Mouse (Mus musculus) CH12.LX (cell line): ENCODE measurements around the gene Golga4. TPM values are rescaled to one million over a fixed set of nuclear protein-coding genes. Genes with fewer than 3 reads are reported as not detected.
A peak's percentile ranks its signal among the peaks of the same experiment; 100 is the strongest.

ENCODE experiments used
- DNase-seq: peaks from one replicate; pipeline ENCODE4 v3.0.0-alpha.2; 2013; ENCODE audit errors: extremely low read depth
- H3K27ac ChIP-seq: 2 replicates; pipeline ENCODE4 v1.5.1; 2012; ENCODE audit warnings: low read depth, mild to moderate bottlenecking, control low read depth, moderate library complexity; ENCODE audit not compliant: insufficient read depth
- H3K27me3 ChIP-seq: replicated peaks from 2 replicates; pipeline ENCODE3; 2012; ENCODE audit warnings: inconsistent platforms
- H3K36me3 ChIP-seq, 2 experiments: replicated peaks in 1 of 2; 2 replicates each; pipeline versions ENCODE3 to v1.6.1; 2012; ENCODE audit warnings: inconsistent platforms in 1 of 2, low read length in 1 of 2, mild to moderate bottlenecking in 1 of 2, mixed read lengths in 1 of 2, moderate library complexity in 1 of 2; ENCODE audit not compliant: control insufficient read depth in 1 of 2, insufficient read depth in 1 of 2
- H3K4me1 ChIP-seq, 2 experiments: 2 replicates each; pipeline ENCODE4 v1.6.1; 2012; ENCODE audit warnings: inconsistent platforms in 1 of 2, moderate library complexity in 1 of 2; ENCODE audit not compliant: insufficient read depth in 2 of 2, control insufficient read depth in 1 of 2
- H3K4me2 ChIP-seq: 2 replicates; pipeline ENCODE4 v1.6.1; 2012; ENCODE audit warnings: low read depth, mild to moderate bottlenecking, control low read depth; ENCODE audit not compliant: poor library complexity, insufficient read depth, severe bottlenecking
- H3K4me3 ChIP-seq, 3 experiments: fragments of 150-350 bp in 1 of 3; sonication (generic) in 1 of 3; replicated peaks in 1 of 3; 2 replicates each; pipeline versions ENCODE3 to v1.5.1; 2011 to 2012; ENCODE audit warnings: low read depth in 2 of 3, low read length in 2 of 3, mild to moderate bottlenecking in 2 of 3, moderate library complexity in 2 of 3, control low read depth in 1 of 3, improper control_type of control experiment in 1 of 3, inconsistent platforms in 1 of 3, mixed read lengths in 1 of 3; ENCODE audit not compliant: poor library complexity in 1 of 3
- H3K79me2 ChIP-seq: replicated peaks from 2 replicates; pipeline ENCODE4 v1.6.1; 2012; ENCODE audit warnings: mild to moderate bottlenecking, moderate library complexity; ENCODE audit not compliant: control insufficient read depth, poor library complexity, insufficient read depth, severe bottlenecking; ENCODE audit errors: extremely low read depth
- H3K9ac ChIP-seq: 2 replicates; pipeline ENCODE4 v1.6.1; 2012; ENCODE audit warnings: low read depth, mild to moderate bottlenecking, control low read depth, moderate library complexity; ENCODE audit not compliant: insufficient read depth
- H3K9me3 ChIP-seq: replicated peaks from 2 replicates; pipeline ENCODE3; 2012; ENCODE audit warnings: low read length, inconsistent platforms, mixed read lengths
- BHLHE40 ChIP-seq: IDR thresholded peaks from 2 replicates; pipeline ENCODE4 v1.6.1; 2011; ENCODE audit warnings: mild to moderate bottlenecking, low read depth, low read length, improper control_type of control experiment
- CTCF ChIP-seq, 2 experiments: IDR thresholded peaks in 1 of 2; conservative IDR thresholded peaks in 1 of 2; 2 replicates each; pipeline ENCODE4 v1.5.1; 2011 to 2012; ENCODE audit warnings: low read depth in 2 of 2, low read length in 2 of 2, improper control_type of control experiment in 1 of 2, inconsistent platforms in 1 of 2, mild to moderate bottlenecking in 1 of 2, moderate library complexity in 1 of 2
- HCFC1 ChIP-seq: IDR thresholded peaks from 2 replicates; pipeline ENCODE4 v1.6.1; 2012; ENCODE audit warnings: low read depth, mild to moderate bottlenecking, inconsistent platforms, low read length, improper control_type of control experiment
- IRF4 ChIP-seq: IDR thresholded peaks from 2 replicates; pipeline ENCODE4 v1.6.1; 2014; ENCODE audit warnings: low read depth, mild to moderate bottlenecking, inconsistent platforms, low read length, improper control_type of control experiment
- KAT2A ChIP-seq: IDR thresholded peaks from 2 replicates; pipeline ENCODE4 v1.6.1; 2012; ENCODE audit warnings: low read length, improper control_type of control experiment, inconsistent platforms; ENCODE audit not compliant: insufficient replicate concordance
- MEF2A ChIP-seq: IDR thresholded peaks from 2 replicates; pipeline ENCODE4 v1.6.1; 2014; ENCODE audit warnings: low read depth, mild to moderate bottlenecking, inconsistent platforms, low read length, improper control_type of control experiment, borderline replicate concordance
- MXI1 ChIP-seq: IDR thresholded peaks from 2 replicates; pipeline ENCODE4 v1.6.1; 2011; ENCODE audit warnings: mild to moderate bottlenecking, low read depth, low read length, improper control_type of control experiment
- NRF1 ChIP-seq: IDR thresholded peaks from 2 replicates; pipeline ENCODE4 v1.6.1; 2014; ENCODE audit warnings: low read depth, mild to moderate bottlenecking, inconsistent platforms, low read length, improper control_type of control experiment, moderate library complexity
- RAD21 ChIP-seq: IDR thresholded peaks from 2 replicates; pipeline ENCODE4 v1.6.1; 2011; ENCODE audit warnings: low read depth, mild to moderate bottlenecking, low read length, improper control_type of control experiment, moderate library complexity
- RCOR1 ChIP-seq: conservative IDR thresholded peaks from 2 replicates; pipeline ENCODE4 v1.6.1; 2012; ENCODE audit warnings: low read depth, mild to moderate bottlenecking, inconsistent platforms, low read length, improper control_type of control experiment
- SMC3 ChIP-seq: IDR thresholded peaks from 2 replicates; pipeline ENCODE4 v1.6.1; 2011; ENCODE audit warnings: low read depth, low read length, improper control_type of control experiment
- TBP ChIP-seq: conservative IDR thresholded peaks from 2 replicates; pipeline ENCODE4 v1.6.1; 2011; ENCODE audit warnings: low read depth, low read length, improper control_type of control experiment
- UBTF ChIP-seq: IDR thresholded peaks from 2 replicates; pipeline ENCODE4 v1.6.1; 2012; ENCODE audit warnings: low read depth, mild to moderate bottlenecking, inconsistent platforms, low read length, improper control_type of control experiment, moderate library complexity
- USF1 ChIP-seq: IDR thresholded peaks from 2 replicates; pipeline ENCODE4 v1.6.1; 2014; ENCODE audit warnings: low read depth, mild to moderate bottlenecking, inconsistent platforms, low read length, improper control_type of control experiment
- ZC3H11A ChIP-seq: IDR thresholded peaks from 2 replicates; pipeline ENCODE4 v1.6.1; 2012; ENCODE audit warnings: low read depth, mild to moderate bottlenecking, inconsistent platforms, low read length, improper control_type of control experiment
- ZNF384 ChIP-seq: IDR thresholded peaks from 2 replicates; pipeline ENCODE4 v1.6.1; 2012; ENCODE audit warnings: low read depth, low read length, improper control_type of control experiment, inconsistent platforms
- dilution Hi-C: fragments of 300-500 bp; cut with MboI; formaldehyde crosslinking; loops from 2 replicates; pipeline ENCODE4 v1.14.3; 2020; ENCODE audit warnings: low sequenced_read_pairs; ENCODE audit not compliant: extremely low pct_unique_long_range_greater_than_20kb, extremely low pct_ligation_motif_present
- in situ Hi-C: fragments of 300-500 bp; cut with MboI; formaldehyde crosslinking; loops from 3 replicates; pipeline ENCODE4 v1.14.3; 2019; ENCODE audit warnings: low sequenced_read_pairs, low pct_ligation_motif_present, low pct_unique_long_range_greater_than_20kb, mixed read lengths
- polyA plus RNA-seq: library from polyadenylated mRNA; unstranded; fragments of >175 nt; gene quantifications from 2 replicates; pipeline ENCODE4 v1.2.1, GENCODE M21; 2012; ENCODE audit warnings: low read depth; ENCODE audit not compliant: insufficient read length
- total RNA-seq, 2 experiments: library from RNA; depleted of rRNA; stranded (reverse); fragments of 300-350 nt in 1 of 2; fragments of >200 nt in 1 of 2; gene quantifications; 2 replicates each; pipeline ENCODE4 v1.2.3; 2012 to 2014

The Golga4 gene
- total and polyA plus RNA-seq, 3 experiments, result 23.7 to 37.2 (median 33.1) TPM

DNA sequence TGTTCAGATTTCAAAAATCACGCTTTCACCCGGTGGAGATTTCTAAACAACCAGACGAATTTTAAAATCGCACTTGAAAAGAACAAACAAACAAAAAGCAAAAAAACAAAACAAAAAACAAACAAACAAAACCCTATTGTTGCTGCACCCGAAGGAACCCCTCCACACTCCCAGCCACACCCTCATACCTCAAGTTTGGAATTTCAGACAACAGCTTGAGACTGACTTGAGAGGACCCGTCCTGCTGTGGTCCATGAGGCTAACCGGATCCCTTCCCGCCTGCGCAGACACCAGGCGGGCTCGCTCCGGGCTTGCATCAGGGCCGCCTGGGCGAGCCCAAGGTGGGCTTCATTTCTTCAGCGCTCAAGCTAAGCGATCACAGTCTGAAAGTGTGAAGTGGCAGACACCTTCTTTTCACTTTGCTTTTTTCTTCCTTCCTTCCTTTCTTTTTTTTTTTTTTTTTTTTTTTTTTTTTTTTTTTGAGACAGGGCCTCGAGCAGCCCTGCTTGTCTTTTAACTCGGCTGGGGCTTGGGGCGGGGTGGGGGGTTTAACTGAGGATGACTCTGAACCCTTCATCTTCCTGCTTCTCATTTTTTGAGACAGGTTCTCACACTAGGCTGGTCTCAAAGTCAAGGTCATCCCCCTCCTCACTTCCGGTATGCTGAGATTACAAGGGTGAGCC lies 17.0 kb upstream of the Golga4 start:
- Histone ChIP-seq H3K27ac (no peak overlapping the region), H3K4me3 (peak overlapping the region in 1 of 3 experiments; percentile 30), H3K4me2 (peak overlapping the region; percentile 85; the same call in 1 of the 2 replicates), H3K27me3 (no peaks in the 10 kb centered on the region), H3K9me3 (peaks cover under 1% of the 10 kb centered on the region), H3K79me2 (no peaks in the 10 kb centered on the region), H3K36me3 (no peaks in the 10 kb centered on the region), H3K9ac (no peak overlapping the region), H3K4me1 (peaks cover 0 to 3% of the 10 kb centered on the region in 2 experiments; a peak in 2 of 4 replicates)
- dilution Hi-C loops (no loop called here), in situ Hi-C loops (loop anchor here (25.0 kb wide), 1 partner anchor 427 kb away; no protein-coding TSS in a partner anchor)
- DNase-seq, result no peak
- peak; percentile 72 for TF ChIP-seq ZNF384
- no peak for TF ChIP-seq MEF2A

DNA sequence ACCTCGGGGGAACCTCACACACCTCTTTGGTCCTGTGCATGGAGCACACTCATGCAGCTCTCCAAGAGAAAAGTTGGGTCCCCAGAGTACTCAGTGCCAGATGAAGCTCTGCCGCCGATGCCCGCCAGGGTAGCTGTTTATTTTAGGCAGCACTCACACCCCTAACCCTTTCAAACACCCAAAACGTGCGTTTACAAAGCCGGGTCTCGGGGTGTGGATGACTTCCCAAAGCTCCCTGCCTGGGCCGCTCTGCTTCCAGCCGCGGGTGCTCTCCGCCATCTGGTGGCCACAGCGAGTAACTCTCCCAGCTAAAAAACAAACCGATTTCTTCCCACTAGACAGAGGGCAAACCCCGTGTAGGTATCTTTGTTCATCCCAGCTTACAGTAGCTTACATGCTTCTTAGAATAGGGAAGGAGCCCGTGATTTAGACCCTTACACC lies 16.5 kb upstream of the Golga4 start:
- peak overlapping the region; percentile 85; the same call in 1 of the 2 replicates for H3K4me2 ChIP-seq
- TF ChIP-seq TBP (no peak), BHLHE40 (peak; percentile 28; the same call in 1 of the 2 replicates), SMC3 (peak; percentile 97), CTCF (conservative IDR thresholded peaks at IDR 0.05 in 1 of 2, IDR thresholded peaks at IDR 0.05 in 1 of 2; ENCODE audit: low read depth in 2 of 2, low read length in 2 of 2) (peak; percentile 62 to 96), MEF2A (peak; percentile 31; the same call in 1 of the 2 replicates), UBTF (no peak), RCOR1 (no peak), NRF1 (no peak), ZC3H11A (peak; percentile 92), IRF4 (peak; percentile 9; the same call in 1 of the 2 replicates), HCFC1 (0 out of 2 replicates have a peak, but pooled peaks have one; percentile 11), MXI1 (0 out of 2 replicates have a peak, but pooled peaks have one; percentile 24), USF1 (no peak), RAD21 (peak; percentile 97), KAT2A (no peak)
- in situ Hi-C loops (loop anchor here (25.0 kb wide), 1 partner anchor 427 kb away; no protein-coding TSS in a partner anchor), dilution Hi-C loops (no loop called here)
- H3K36me3 ChIP-seq, result no peaks in the 10 kb centered on the region
- DNase-seq, result peak; percentile 61
- no peak overlapping the region for H3K27ac ChIP-seq
- H3K9me3 ChIP-seq, result peaks cover 4% of the 10 kb centered on the region
- no peaks in the 10 kb centered on the region for H3K79me2 ChIP-seq
- peak overlapping the region in 1 of 3 experiments; percentile 30 for H3K4me3 ChIP-seq
- H3K9ac ChIP-seq, result no peak overlapping the region
- peaks cover 0 to 3% of the 10 kb centered on the region in 2 experiments; a peak in 2 of 4 replicates for H3K4me1 ChIP-seq
- no peaks in the 10 kb centered on the region for H3K27me3 ChIP-seq
